Mouse (Mus musculus): ENCODE measurements around the gene Ankrd16. TPM values are rescaled to one million over a fixed set of nuclear protein-coding genes. Genes with fewer than 3 reads are reported as not detected.

Ankrd16 gene
- 7.1 TPM for polyA plus RNA-seq (2014; fragmentation: Illumina TruSeq; extraction: RNeasy Lipid Tissue Mini Kit (QIAGEN cat#74804))

DNA sequence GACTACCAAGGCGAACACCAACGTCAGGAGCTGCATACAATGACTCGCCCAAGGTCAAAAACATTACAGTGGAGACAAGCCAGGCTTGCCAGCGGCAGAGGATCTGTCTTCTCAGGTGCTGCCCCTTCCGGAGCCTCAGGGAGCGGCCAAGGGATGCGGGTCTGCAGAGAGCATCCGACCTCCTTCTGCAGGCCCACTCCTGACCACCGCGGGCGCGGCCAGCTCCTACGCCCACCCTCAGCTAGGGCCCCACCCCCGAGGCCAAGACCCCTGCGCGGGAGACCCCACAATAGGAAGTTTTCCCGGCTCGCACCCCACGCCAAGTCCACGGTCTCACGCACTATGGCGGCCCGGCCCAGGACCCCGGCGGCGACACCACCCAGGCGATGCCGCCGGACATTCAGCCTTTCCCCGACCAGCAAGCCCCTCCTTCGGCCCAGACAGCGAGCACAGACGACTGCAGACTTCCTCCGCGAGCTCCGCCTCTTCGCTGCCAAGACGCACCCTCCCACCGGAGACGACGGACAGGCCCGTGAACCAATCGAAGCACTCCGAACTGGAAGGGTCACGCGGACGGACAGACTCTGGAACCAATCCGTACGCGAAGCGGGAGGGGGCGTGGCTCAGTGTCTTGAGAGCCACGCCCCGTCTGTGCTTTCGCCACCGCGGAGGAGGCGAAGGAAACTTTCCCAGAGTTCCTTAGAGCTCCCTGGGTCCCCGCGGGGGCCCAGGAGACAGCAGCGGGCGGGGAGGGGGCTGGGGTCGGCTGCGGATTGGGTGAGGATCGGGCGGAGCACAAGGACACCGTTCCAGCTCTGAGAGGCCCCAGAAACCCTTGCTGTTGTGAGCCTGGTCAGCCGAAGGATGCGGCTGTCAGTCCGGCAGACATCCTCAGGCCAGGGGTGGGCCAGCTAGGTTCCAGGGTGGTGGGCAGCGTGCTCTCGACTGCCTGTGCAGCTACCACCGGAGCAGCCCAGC is at the start of gene Ankrd16, which contains the start of gene Fbh1:
Gene Ankrd16, plus strand, starts transcription at position 786 of the 978 bp plus-strand sequence.
Gene Fbh1, minus strand, starts transcription at position 492 of the 978 bp plus-strand sequence.

Other genes starting within 250 kb of the Ankrd16 start
- gene Pfkfb3, start 223.8 kb upstream of the Ankrd16 start, polyA plus RNA-seq (2014; fragmentation: Illumina TruSeq; extraction: RNeasy Lipid Tissue Mini Kit (QIAGEN cat#74804)) = 18.6 TPM
- gene Rbm17, start 173.7 kb upstream of the Ankrd16 start, polyA plus RNA-seq (2014; fragmentation: Illumina TruSeq; extraction: RNeasy Lipid Tissue Mini Kit (QIAGEN cat#74804)) = 363 TPM
- gene Gm17490, start 151.6 kb upstream of the Ankrd16 start, polyA plus RNA-seq (2014; fragmentation: Illumina TruSeq; extraction: RNeasy Lipid Tissue Mini Kit (QIAGEN cat#74804)) = not detected
- gene Il2ra, start 135.1 kb upstream of the Ankrd16 start, polyA plus RNA-seq (2014; fragmentation: Illumina TruSeq; extraction: RNeasy Lipid Tissue Mini Kit (QIAGEN cat#74804)) = 1.6 TPM
- gene Il15ra, start 72.6 kb upstream of the Ankrd16 start, polyA plus RNA-seq (2014; fragmentation: Illumina TruSeq; extraction: RNeasy Lipid Tissue Mini Kit (QIAGEN cat#74804)) = 6.5 TPM
- 87.7 TPM for gene Fbh1, start 294 bp upstream of the Ankrd16 start, polyA plus RNA-seq (2014; fragmentation: Illumina TruSeq; extraction: RNeasy Lipid Tissue Mini Kit (QIAGEN cat#74804))